Mouse (Mus musculus): ENCODE measurements at regions not wholly inside any gene's neighbourhood (a gene's known extent, or its start where the extent isn't known, plus 50 kb on each side); places are given as distances from the start of the nearest gene placed in this dataset.

GRCm38 (mm10) chr2:138123331-138123730, 133.0 kb upstream of the Btbd3 start:
- Histone ChIP-seq H3K36me3 (no peaks in the 10 kb centered on the region), H3K4me1 (no peaks in the 10 kb centered on the region), H3K9ac (replicated peaks) (no peak overlapping the region), H3K9me3 (replicated peaks) (no peaks in the 10 kb centered on the region), H3K27me3 (replicated peaks) (no peaks in the 10 kb centered on the region), H3K4me3 (replicated peaks) (no peak overlapping the region), H3K27ac (replicated peaks) (no peak overlapping the region), H3K4me2 (no peak overlapping the region)
- 60% methylated on average over 5 of the region's 5 CpGs for WGBS
- ATAC-seq (ENCODE audit: low FRiP score), result no peak

- no peaks in the 10 kb centered on the region for H3K36me3 ChIP-seq
- ATAC-seq (ENCODE audit: low FRiP score), result no peak
- no peak overlapping the region for H3K27ac ChIP-seq (replicated peaks)
- 71% methylated on average over 1 of the region's 1 CpGs for WGBS
- no peaks in the 10 kb centered on the region for H3K9me3 ChIP-seq (replicated peaks)
- H3K4me3 ChIP-seq (replicated peaks), result no peak overlapping the region
- no peaks in the 10 kb centered on the region for H3K27me3 ChIP-seq (replicated peaks)
- no peak overlapping the region for H3K9ac ChIP-seq (replicated peaks)
- H3K4me1 ChIP-seq, result no peaks in the 10 kb centered on the region
- no peak overlapping the region for H3K4me2 ChIP-seq
Measured at GRCm38 (mm10) chr2:138120868-138121267, 135.5 kb upstream of the Btbd3 start.

GRCm38 (mm10) chr2:138120131-138120530, 136.2 kb upstream of the Btbd3 start:
- 87% methylated on average over 2 of the region's 2 CpGs for WGBS
- no peak for ATAC-seq (ENCODE audit: low FRiP score)
- Histone ChIP-seq H3K27me3 (replicated peaks) (no peaks in the 10 kb centered on the region), H3K27ac (replicated peaks) (no peak overlapping the region), H3K4me1 (no peaks in the 10 kb centered on the region), H3K9me3 (replicated peaks) (no peaks in the 10 kb centered on the region), H3K9ac (replicated peaks) (no peak overlapping the region), H3K4me2 (no peak overlapping the region), H3K36me3 (no peaks in the 10 kb centered on the region), H3K4me3 (replicated peaks) (no peak overlapping the region)

GRCm38 (mm10) chr2:138099777-138100176, 156.6 kb upstream of the Btbd3 start:
- no peaks in the 10 kb centered on the region for H3K27me3 ChIP-seq (replicated peaks)
- H3K4me1 ChIP-seq, result no peaks in the 10 kb centered on the region
- WGBS, result 91% methylated on average over 2 of the region's 2 CpGs
- H3K9me3 ChIP-seq (replicated peaks), result no peaks in the 10 kb centered on the region
- no peak overlapping the region for H3K9ac ChIP-seq (replicated peaks)
- H3K36me3 ChIP-seq, result no peaks in the 10 kb centered on the region
- no peak overlapping the region for H3K27ac ChIP-seq (replicated peaks)
- no peak overlapping the region for H3K4me3 ChIP-seq (replicated peaks)
- no peak overlapping the region for H3K4me2 ChIP-seq
- no peak for ATAC-seq (ENCODE audit: low FRiP score)

GRCm38 (mm10) chr2:138085390-138085789, 171.0 kb upstream of the Btbd3 start:
- no peak overlapping the region for H3K4me2 ChIP-seq
- H3K27me3 ChIP-seq (replicated peaks), result no peaks in the 10 kb centered on the region
- H3K27ac ChIP-seq (replicated peaks), result no peak overlapping the region
- 80% methylated on average over 6 of the region's 6 CpGs for WGBS
- no peaks in the 10 kb centered on the region for H3K36me3 ChIP-seq
- H3K4me1 ChIP-seq, result no peaks in the 10 kb centered on the region
- no peak for ATAC-seq (ENCODE audit: low FRiP score)
- H3K4me3 ChIP-seq (replicated peaks), result no peak overlapping the region
- no peaks in the 10 kb centered on the region for H3K9me3 ChIP-seq (replicated peaks)
- no peak overlapping the region for H3K9ac ChIP-seq (replicated peaks)

GRCm38 (mm10) chr2:138084564-138085283, 171.6 kb upstream of the Btbd3 start:
- H3K27me3 ChIP-seq (replicated peaks), result no peaks in the 10 kb centered on the region
- no peak overlapping the region for H3K9ac ChIP-seq (replicated peaks)
- H3K4me1 ChIP-seq, result no peaks in the 10 kb centered on the region
- no peak overlapping the region for H3K27ac ChIP-seq (replicated peaks)
- no peak overlapping the region for H3K4me3 ChIP-seq (replicated peaks)
- ATAC-seq (ENCODE audit: low FRiP score), result no peak
- WGBS, result 72% methylated on average over 6 of the region's 6 CpGs
- H3K4me2 ChIP-seq, result no peak overlapping the region
- H3K9me3 ChIP-seq (replicated peaks), result no peaks in the 10 kb centered on the region
- H3K36me3 ChIP-seq, result no peaks in the 10 kb centered on the region

- Histone ChIP-seq H3K9me3 (replicated peaks) (no peaks in the 10 kb centered on the region), H3K27me3 (replicated peaks) (no peaks in the 10 kb centered on the region), H3K4me3 (replicated peaks) (no peak overlapping the region), H3K27ac (replicated peaks) (no peak overlapping the region), H3K4me1 (no peaks in the 10 kb centered on the region), H3K9ac (replicated peaks) (no peak overlapping the region), H3K4me2 (no peak overlapping the region), H3K36me3 (no peaks in the 10 kb centered on the region)
- 35% methylated on average over 6 of the region's 6 CpGs for WGBS
- ATAC-seq (ENCODE audit: low FRiP score), result peak; percentile 75
Measured at GRCm38 (mm10) chr2:138074020-138074613, 182.2 kb upstream of the Btbd3 start.

- Histone ChIP-seq H3K9me3 (replicated peaks) (no peaks in the 10 kb centered on the region), H3K4me1 (no peaks in the 10 kb centered on the region), H3K27me3 (replicated peaks) (no peaks in the 10 kb centered on the region), H3K36me3 (no peaks in the 10 kb centered on the region), H3K4me2 (no peak overlapping the region), H3K4me3 (replicated peaks) (no peak overlapping the region), H3K9ac (replicated peaks) (no peak overlapping the region), H3K27ac (replicated peaks) (no peak overlapping the region)
- WGBS, result 44% methylated on average over 6 of the region's 6 CpGs
- ATAC-seq (ENCODE audit: low FRiP score), result no peak
Measured at GRCm38 (mm10) chr2:138072165-138072728, 184.1 kb upstream of the Btbd3 start.

- WGBS, result 85% methylated on average over 4 of the region's 4 CpGs
- Histone ChIP-seq H3K4me3 (replicated peaks) (no peak overlapping the region), H3K9ac (replicated peaks) (no peak overlapping the region), H3K4me2 (no peak overlapping the region), H3K9me3 (replicated peaks) (no peaks in the 10 kb centered on the region), H3K36me3 (no peaks in the 10 kb centered on the region), H3K4me1 (no peaks in the 10 kb centered on the region), H3K27ac (replicated peaks) (no peak overlapping the region), H3K27me3 (replicated peaks) (no peaks in the 10 kb centered on the region)
- ATAC-seq (ENCODE audit: low FRiP score), result no peak
Measured at GRCm38 (mm10) chr2:138053081-138053480, 203.3 kb upstream of the Btbd3 start.

- peak; percentile 50; the same call in 1 of the 2 replicates for ATAC-seq (ENCODE audit: low FRiP score)
- no peaks in the 10 kb centered on the region for H3K27me3 ChIP-seq (replicated peaks)
- H3K4me1 ChIP-seq, result no peaks in the 10 kb centered on the region
- H3K4me3 ChIP-seq (replicated peaks), result no peak overlapping the region
- WGBS, result 56% methylated on average over 5 of the region's 5 CpGs
- no peak overlapping the region for H3K27ac ChIP-seq (replicated peaks)
- peak overlapping the region; percentile 25 for H3K4me2 ChIP-seq
- H3K9ac ChIP-seq (replicated peaks), result no peak overlapping the region
- H3K9me3 ChIP-seq (replicated peaks), result no peaks in the 10 kb centered on the region
- no peaks in the 10 kb centered on the region for H3K36me3 ChIP-seq
Measured at GRCm38 (mm10) chr2:138048341-138048740, 208.0 kb upstream of the Btbd3 start.

- H3K9ac ChIP-seq (replicated peaks), result no peak overlapping the region
- H3K9me3 ChIP-seq (replicated peaks), result no peaks in the 10 kb centered on the region
- H3K36me3 ChIP-seq, result no peaks in the 10 kb centered on the region
- H3K4me2 ChIP-seq, result peak overlapping the region; percentile 25
- WGBS, result 45% methylated on average over 11 of the region's 11 CpGs
- no peak overlapping the region for H3K27ac ChIP-seq (replicated peaks)
- H3K27me3 ChIP-seq (replicated peaks), result no peaks in the 10 kb centered on the region
- no peaks in the 10 kb centered on the region for H3K4me1 ChIP-seq
- H3K4me3 ChIP-seq (replicated peaks), result no peak overlapping the region
- peak; percentile 55; the same call in 1 of the 2 replicates for ATAC-seq (ENCODE audit: low FRiP score)
Measured at GRCm38 (mm10) chr2:138047781-138048201, 208.6 kb upstream of the Btbd3 start.

- Histone ChIP-seq H3K4me2 (peak overlapping the region; percentile 25; the same call in 1 of the 2 replicates), H3K27ac (replicated peaks) (no peak overlapping the region), H3K4me3 (replicated peaks) (no peak overlapping the region), H3K27me3 (replicated peaks) (no peaks in the 10 kb centered on the region), H3K4me1 (no peaks in the 10 kb centered on the region), H3K9ac (replicated peaks) (no peak overlapping the region), H3K9me3 (replicated peaks) (no peaks in the 10 kb centered on the region), H3K36me3 (no peaks in the 10 kb centered on the region)
- 68% methylated on average over 10 of the region's 10 CpGs for WGBS
- no peak for ATAC-seq (ENCODE audit: low FRiP score)
Measured at GRCm38 (mm10) chr2:138047361-138047760, 209.0 kb upstream of the Btbd3 start.
